ENCODE assay signal across 1 mouse cellular context in the genomic region with DNA sequence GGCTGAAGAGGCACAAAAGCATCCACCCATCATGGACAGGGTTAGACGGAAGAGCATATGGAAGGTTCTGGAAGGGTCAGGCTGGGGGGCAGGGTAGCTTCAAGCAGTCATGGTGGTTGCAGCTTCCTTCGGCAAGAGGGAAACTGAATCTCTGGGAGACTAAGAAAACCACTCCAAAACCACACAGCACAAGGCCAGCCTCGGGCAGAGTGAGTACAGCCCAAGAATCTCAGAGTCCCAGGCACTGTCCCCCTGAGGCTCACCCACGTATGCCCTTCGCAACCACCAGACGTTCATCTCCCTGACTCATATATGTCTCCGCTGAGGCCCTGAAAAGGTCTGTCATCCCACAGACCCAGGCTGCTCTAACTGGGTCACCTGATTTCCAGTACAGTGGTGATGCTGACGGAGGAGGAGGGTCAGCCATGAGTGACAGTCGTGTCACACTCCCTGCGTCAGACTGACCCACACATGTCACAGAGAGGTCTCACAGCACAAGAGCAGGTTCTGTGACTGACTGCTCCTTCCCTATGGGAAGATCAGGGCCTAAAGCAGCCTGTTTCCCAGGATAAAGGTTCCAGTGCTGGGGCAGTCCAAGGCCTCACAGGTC.
A peak's percentile ranks its signal among the peaks of the same experiment; 100 is the strongest.
TF ChIP-seq lines count a peak whose summit lies in the region.

No protein-coding gene starts in this region.

TF ChIP-seq in CH12.LX, 34 proteins besides CTCF, POLR2A, EP300 and RAD21 (continued from another document):
- TF ChIP-seq MYC (IDR thresholded peaks at IDR 0.05; ENCODE audit: low read depth, low read length): peak; percentile 54; the same call in 1 of the 2 replicates
- peak; percentile 84 for TF ChIP-seq ZMIZ1 (IDR thresholded peaks at IDR 0.05; ENCODE audit: low read depth, low read length)
- TF ChIP-seq HCFC1 (IDR thresholded peaks at IDR 0.05; ENCODE audit: low read depth, low read length): peak; percentile 16; the same call in 1 of the 2 replicates
- no peak for TF ChIP-seq KAT2A (IDR thresholded peaks at IDR 0.05; ENCODE audit: insufficient replicate concordance, low read length)
- no peak for TF ChIP-seq RCOR1 (conservative IDR thresholded peaks at IDR 0.05; ENCODE audit: low read depth, low read length)
- TF ChIP-seq NRF1 (IDR thresholded peaks at IDR 0.05; ENCODE audit: low read depth, low read length): peak; percentile 26; the same call in 1 of the 2 replicates
- TF ChIP-seq JUN (IDR thresholded peaks at IDR 0.05; ENCODE audit: insufficient read depth, low read depth, low read length): no peak
- peak; percentile 51 for TF ChIP-seq USF1 (IDR thresholded peaks at IDR 0.05; ENCODE audit: low read depth, low read length)
- peak; percentile 90 for TF ChIP-seq BHLHE40 (IDR thresholded peaks at IDR 0.05; ENCODE audit: low read depth, low read length)
- no peak for TF ChIP-seq E2F4 (IDR thresholded peaks at IDR 0.05; ENCODE audit: insufficient replicate concordance, low read depth, low read length)
- peak; percentile 61 for TF ChIP-seq MAX (IDR thresholded peaks at IDR 0.05; ENCODE audit: low read length)
- TF ChIP-seq ELF1 (IDR thresholded peaks at IDR 0.05; ENCODE audit: low read depth, low read length): no peak
- TF ChIP-seq MEF2A (IDR thresholded peaks at IDR 0.05; ENCODE audit: borderline replicate concordance, low read depth, low read length): no peak
- TF ChIP-seq UBTF (IDR thresholded peaks at IDR 0.05; ENCODE audit: low read depth, low read length): no peak
- peak; percentile 72 for TF ChIP-seq IRF4 (IDR thresholded peaks at IDR 0.05; ENCODE audit: low read depth, low read length)
- TF ChIP-seq NELFE (IDR thresholded peaks at IDR 0.05; ENCODE audit: low read depth, low read length): no peak; the same call in none of the 2 replicates
- no peak for TF ChIP-seq ZKSCAN1 (IDR thresholded peaks at IDR 0.05; ENCODE audit: borderline replicate concordance, low read depth, low read length)
- TF ChIP-seq CHD2 (IDR thresholded peaks at IDR 0.05; ENCODE audit: low read length): peak; percentile 34
- TF ChIP-seq TBP (conservative IDR thresholded peaks at IDR 0.05; ENCODE audit: low read depth, low read length): peak; percentile 59; the same call in 1 of the 2 replicates
- peak; percentile 26; the same call in 1 of the 2 replicates for TF ChIP-seq SMC3 (IDR thresholded peaks at IDR 0.05; ENCODE audit: low read depth, low read length)
- peak; percentile 42; the same call in 1 of the 2 replicates for TF ChIP-seq JUND (conservative IDR thresholded peaks at IDR 0.05; ENCODE audit: low read depth, low read length)
- TF ChIP-seq GABPA (IDR thresholded peaks at IDR 0.05; ENCODE audit: insufficient replicate concordance, low read depth, low read length): no peak
- no peak for TF ChIP-seq MAZ (IDR thresholded peaks at IDR 0.05; ENCODE audit: low read depth, low read length)
- TF ChIP-seq TCF12 (IDR thresholded peaks at IDR 0.05; ENCODE audit: low read depth, low read length): peak; percentile 75; the same call in 1 of the 2 replicates
- TF ChIP-seq CHD1 (IDR thresholded peaks at IDR 0.05; ENCODE audit: low read depth, low read length): no peak; the same call in 1 of the 2 replicates
- TF ChIP-seq MXI1 (IDR thresholded peaks at IDR 0.05; ENCODE audit: low read depth, low read length): peak; percentile 87
